Mouse (Mus musculus) lung, adult 2 months (tissue): Measurements from ENCODE around the gene Pcdh15.

Source experiments
- CTCF ChIP-seq: fragments of 200-500 bp; IDR thresholded peaks from 2 replicates; pipeline ENCODE4 v1.5.1; 2011; ENCODE audit warnings: mild to moderate bottlenecking, low read length, control low read depth; ENCODE audit not compliant: insufficient read depth
- POLR2A ChIP-seq: fragments of 200-500 bp; IDR thresholded peaks from 2 replicates; pipeline ENCODE4 v1.6.1; 2011; ENCODE audit warnings: low read depth, mild to moderate bottlenecking, control low read depth, low read length, borderline replicate concordance; ENCODE audit errors: extremely low read depth

DNA sequence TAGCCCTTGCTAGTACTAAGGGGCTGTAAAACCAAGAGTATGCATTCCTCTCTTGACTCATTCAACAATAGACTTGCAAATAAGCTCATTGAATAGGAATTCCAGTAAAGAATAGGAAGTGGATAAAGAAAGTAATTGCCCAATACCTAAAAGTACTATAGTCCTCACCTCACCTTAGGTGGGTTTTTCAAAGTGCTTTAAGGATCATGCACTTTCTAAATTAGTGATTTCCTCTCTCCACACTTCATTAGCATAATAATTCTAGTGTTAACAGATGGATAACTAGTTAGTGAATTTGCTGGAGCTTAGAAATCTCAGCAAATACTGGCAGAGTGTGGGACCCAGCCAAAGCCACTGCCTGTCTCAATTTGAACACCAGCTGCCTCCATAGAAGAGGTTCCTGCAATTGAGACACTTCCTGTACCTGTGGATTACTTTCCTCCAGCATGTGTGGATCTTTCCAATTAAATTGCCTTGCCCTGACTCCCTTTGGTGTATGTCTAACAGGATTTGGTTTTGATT is 797.0 kb downstream of the Pcdh15 start:
- no peak for TF ChIP-seq CTCF
- no peak for TF ChIP-seq POLR2A
